Mouse (Mus musculus) heart, embryonic 12.5 days (tissue): Measurements from ENCODE around the gene Cmklr1. TPM values are rescaled to one million over a fixed set of nuclear protein-coding genes. Genes with fewer than 3 reads are reported as not detected.

ENCODE experiments used
- ATAC-seq: fragments of 200-750 bp; cut with Nextera tagmentation; 2 replicates; pipeline ENCODE4 v1.8.0; 2017; ENCODE audit warnings: moderate TSS enrichment, moderate library complexity; ENCODE audit not compliant: insufficient number of reproducible peaks, low FRiP score
- H3K27ac ChIP-seq: fragments of 300-500 bp; sonication (generic); 2 replicates; pipeline ENCODE4 v1.5.1; 2016; ENCODE audit warnings: mild to moderate bottlenecking, moderate library complexity; ENCODE audit not compliant: poor library complexity, severe bottlenecking
- H3K27me3 ChIP-seq: fragments of 300-500 bp; sonication (generic); replicated peaks from 2 replicates; pipeline ENCODE4 v1.6.1; 2016; ENCODE audit warnings: mild to moderate bottlenecking, moderate library complexity
- H3K36me3 ChIP-seq: fragments of 300-500 bp; sonication (generic); 2 replicates; pipeline ENCODE4 v1.6.1; 2016; ENCODE audit warnings: mild to moderate bottlenecking, moderate library complexity
- H3K4me1 ChIP-seq: fragments of 300-500 bp; sonication (generic); replicated peaks from 2 replicates; pipeline ENCODE4 v1.6.1; 2016; ENCODE audit warnings: mild to moderate bottlenecking
- H3K4me2 ChIP-seq: fragments of 300-500 bp; sonication (generic); 2 replicates; pipeline ENCODE4 v1.6.1; 2016; ENCODE audit warnings: mild to moderate bottlenecking, moderate library complexity
- H3K4me3 ChIP-seq: fragments of 300-500 bp; sonication (generic); 2 replicates; pipeline ENCODE4 v1.5.1; 2016; ENCODE audit warnings: mild to moderate bottlenecking
- H3K9ac ChIP-seq: fragments of 300-500 bp; sonication (generic); 2 replicates; pipeline ENCODE4 v1.6.1; 2016; ENCODE audit warnings: mild to moderate bottlenecking, moderate library complexity
- H3K9me3 ChIP-seq: fragments of 300-500 bp; sonication (generic); replicated peaks from 2 replicates; pipeline ENCODE4 v1.6.1; 2016; ENCODE audit warnings: mild to moderate bottlenecking, moderate library complexity
- WGBS: fragments of 180-500 bp; shearing (Covaris S2); methylation state at CpG from one replicate; pipeline ENCODE4 v1.1.7; 2016; 5-methylcytosine and 5-hydroxymethylcytosine counted together
- polyA plus RNA-seq: library from polyadenylated mRNA; unstranded; fragments of >200 nt; fragmentation: Nextera tagmentation; extraction: Ambion mirVana; gene quantifications from 2 replicates; pipeline ENCODE4 v1.2.1, GENCODE M21; 2016

The Cmklr1 gene
- polyA plus RNA-seq, 1 experiment from 2014 or later = 1.8 TPM

DNA sequence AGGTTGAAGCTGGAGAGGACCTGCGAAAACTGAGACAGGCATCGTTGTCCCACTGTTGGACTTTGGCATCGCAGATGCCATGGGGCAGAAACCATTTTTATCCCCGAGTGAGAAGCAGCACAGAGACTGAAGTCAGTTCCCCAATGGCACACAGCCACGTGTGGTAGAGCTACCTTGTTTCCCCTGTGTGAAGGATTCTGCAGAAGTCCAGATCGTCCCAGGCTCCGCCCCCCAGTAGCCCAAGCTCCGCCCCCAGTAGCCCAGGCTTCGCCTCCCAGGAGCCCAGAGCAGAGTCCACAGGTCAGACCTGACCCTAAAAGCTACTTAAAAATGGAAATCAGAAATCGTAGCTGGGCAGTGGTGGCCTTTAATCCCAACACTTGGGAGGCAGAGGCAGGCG lies 4.0 kb upstream of the Cmklr1 start:
- H3K4me3 ChIP-seq = no peak overlapping the region
- no peak overlapping the region for H3K9ac ChIP-seq
- WGBS = 75% methylated on average over 11 of the region's 11 CpGs
- H3K9me3 ChIP-seq = no peaks in the 10 kb centered on the region
- peaks cover 28% of the 10 kb centered on the region for H3K27me3 ChIP-seq
- no peak for ATAC-seq
- H3K4me2 ChIP-seq = no peak overlapping the region
- no peaks in the 10 kb centered on the region for H3K36me3 ChIP-seq
- peaks cover 19% of the 10 kb centered on the region for H3K4me1 ChIP-seq
- no peak overlapping the region for H3K27ac ChIP-seq

GRCm38 (mm10) chr5:113652215-113652614 lies 2.0 kb upstream of the Cmklr1 start:
- Histone ChIP-seq H3K27me3 (peaks cover 37% of the 10 kb centered on the region), H3K4me1 (peaks cover 28% of the 10 kb centered on the region), H3K4me2 (no peak overlapping the region), H3K4me3 (no peak overlapping the region), H3K36me3 (no peaks in the 10 kb centered on the region), H3K9ac (no peak overlapping the region), H3K9me3 (no peaks in the 10 kb centered on the region), H3K27ac (no peak overlapping the region)
- peak; percentile 13; the same call in 1 of the 2 replicates for ATAC-seq
- 17% methylated on average over 5 of the region's 5 CpGs for WGBS

DNA sequence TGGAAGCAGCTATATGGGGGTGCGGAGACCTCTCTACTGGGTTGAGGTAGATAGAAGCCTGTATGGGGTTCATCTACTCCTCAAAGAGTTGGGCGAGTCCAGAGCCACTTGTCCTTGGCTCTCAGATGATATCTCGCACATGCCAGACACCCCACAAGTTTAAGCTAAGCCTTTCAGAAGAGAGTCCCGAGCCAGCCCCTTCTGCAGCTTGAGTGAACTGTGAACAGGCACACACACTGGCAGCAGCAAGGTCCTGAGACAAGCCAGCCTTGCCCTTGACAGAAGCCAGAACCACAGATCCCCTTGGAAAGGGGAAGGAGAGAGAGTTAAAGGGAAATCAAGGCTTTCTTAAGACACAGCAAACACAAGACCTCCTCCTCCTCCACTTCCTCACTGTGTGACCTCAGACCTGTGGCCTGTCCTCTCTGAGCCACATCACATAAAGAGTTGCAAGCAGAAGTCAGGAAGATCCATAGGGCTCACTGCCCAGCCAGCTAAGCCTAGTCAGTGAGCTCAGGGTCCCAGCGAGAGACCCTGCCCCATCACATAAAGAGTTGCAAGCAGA lies 1.5 kb downstream of the Cmklr1 start:
- no peak overlapping the region for H3K4me3 ChIP-seq
- 0 out of 2 replicates have a peak overlapping the region, but pooled peaks have one; percentile 14 for H3K9ac ChIP-seq
- no peak for ATAC-seq
- no peak overlapping the region for H3K27ac ChIP-seq
- H3K4me2 ChIP-seq = peak overlapping the region; percentile 1
- 44% methylated on average over 5 of the region's 5 CpGs for WGBS
- H3K27me3 ChIP-seq = peaks cover 55% of the 10 kb centered on the region
- no peaks in the 10 kb centered on the region for H3K36me3 ChIP-seq
- peaks cover 28% of the 10 kb centered on the region for H3K4me1 ChIP-seq
- H3K9me3 ChIP-seq = no peaks in the 10 kb centered on the region

GRCm38 (mm10) chr5:113647141-113647540 lies 3.1 kb downstream of the Cmklr1 start:
- H3K9ac ChIP-seq = no peak overlapping the region
- no peaks in the 10 kb centered on the region for H3K36me3 ChIP-seq
- peaks cover 54% of the 10 kb centered on the region for H3K27me3 ChIP-seq
- whole genome bisulfite sequencing = 85% methylated on average over 8 of the region's 8 CpGs
- no peak overlapping the region for H3K4me2 ChIP-seq
- no peak for ATAC-seq
- no peak overlapping the region for H3K4me3 ChIP-seq
- no peak overlapping the region for H3K27ac ChIP-seq
- peaks cover 35% of the 10 kb centered on the region for H3K4me1 ChIP-seq
- no peaks in the 10 kb centered on the region for H3K9me3 ChIP-seq

GRCm38 (mm10) chr5:113644520-113644919 lies 5.7 kb downstream of the Cmklr1 start:
- Histone ChIP-seq H3K4me3 (no peak overlapping the region), H3K4me1 (peaks cover 18% of the 10 kb centered on the region), H3K9me3 (no peaks in the 10 kb centered on the region), H3K4me2 (no peak overlapping the region), H3K9ac (no peak overlapping the region), H3K36me3 (no peaks in the 10 kb centered on the region), H3K27me3 (peaks cover 59% of the 10 kb centered on the region), H3K27ac (no peak overlapping the region)
- no peak for ATAC-seq
- WGBS = 77% methylated on average over 4 of the region's 4 CpGs

DNA sequence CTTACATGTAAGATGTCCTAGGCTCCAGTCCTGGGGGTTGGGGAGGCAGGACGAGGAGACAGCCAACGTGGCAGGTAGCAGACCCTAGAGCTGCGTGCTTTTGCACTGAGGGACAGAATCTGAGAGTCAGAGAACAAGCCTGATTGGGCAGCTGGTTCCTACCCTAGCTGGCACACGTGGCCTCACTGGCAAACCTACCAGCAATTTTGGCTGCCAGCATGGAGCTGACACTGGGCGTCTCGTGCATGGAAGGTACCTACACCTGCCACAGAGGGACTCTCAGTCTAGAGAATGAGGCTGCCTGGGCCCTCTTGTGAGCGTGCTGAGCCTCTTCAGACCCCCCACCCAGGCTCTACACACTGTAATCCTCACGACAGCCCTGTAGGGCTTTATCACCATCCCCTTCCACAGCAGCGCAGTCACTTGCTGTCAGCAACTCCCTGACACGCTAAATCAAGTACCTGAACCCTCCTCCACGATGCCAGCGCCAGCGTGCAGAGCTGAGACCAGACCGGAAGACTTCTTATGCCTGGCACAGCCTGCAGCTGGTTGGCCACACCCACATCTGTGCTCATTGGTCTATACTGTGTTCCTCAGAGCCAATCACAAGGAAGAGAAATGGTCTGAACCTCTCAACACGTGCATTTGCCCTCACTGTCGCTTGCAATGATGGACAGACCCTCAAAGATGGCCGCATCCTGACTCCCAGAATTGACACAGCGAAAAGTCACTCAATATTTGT lies 6.9 kb downstream of the Cmklr1 start:
- peak; percentile 77 for ATAC-seq
- H3K36me3 ChIP-seq = no peaks in the 10 kb centered on the region
- peaks cover 68% of the 10 kb centered on the region for H3K27me3 ChIP-seq
- no peak overlapping the region for H3K27ac ChIP-seq
- H3K9ac ChIP-seq = 0 out of 2 replicates have a peak overlapping the region, but pooled peaks have one; percentile 11
- 31% methylated on average over 18 of the region's 18 CpGs for WGBS
- H3K9me3 ChIP-seq = no peaks in the 10 kb centered on the region
- H3K4me1 ChIP-seq = peaks cover 12% of the 10 kb centered on the region
- H3K4me3 ChIP-seq = no peak overlapping the region
- peak overlapping the region; percentile 32 for H3K4me2 ChIP-seq

DNA sequence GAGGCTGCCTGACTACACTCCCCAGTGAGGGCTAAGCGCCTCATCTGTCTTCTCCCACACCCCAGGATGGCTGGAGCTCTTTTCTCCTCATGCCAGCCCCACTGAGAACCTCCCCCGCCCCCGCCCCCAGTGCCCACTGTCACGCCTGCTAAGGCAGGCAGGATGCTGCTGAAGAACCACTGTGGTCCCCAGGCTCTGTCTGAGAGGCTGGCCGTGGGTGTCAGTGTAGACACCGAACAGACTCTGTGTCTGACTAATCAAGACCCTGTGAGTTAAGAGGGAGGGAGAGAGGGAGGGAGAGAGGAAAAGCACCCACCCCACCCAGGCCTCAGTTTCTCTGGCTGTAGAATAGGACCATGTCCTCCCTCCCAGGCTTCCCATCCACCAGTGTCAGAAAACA lies 9.2 kb downstream of the Cmklr1 start:
- no peak overlapping the region for H3K27ac ChIP-seq
- H3K4me2 ChIP-seq = no peak overlapping the region
- H3K27me3 ChIP-seq = peaks cover 65% of the 10 kb centered on the region
- H3K9me3 ChIP-seq = no peaks in the 10 kb centered on the region
- ATAC-seq = no peak
- WGBS = 60% methylated on average over 6 of the region's 6 CpGs
- no peak overlapping the region for H3K4me3 ChIP-seq
- peaks cover 22% of the 10 kb centered on the region for H3K4me1 ChIP-seq
- no peaks in the 10 kb centered on the region for H3K36me3 ChIP-seq
- H3K9ac ChIP-seq = no peak overlapping the region

DNA sequence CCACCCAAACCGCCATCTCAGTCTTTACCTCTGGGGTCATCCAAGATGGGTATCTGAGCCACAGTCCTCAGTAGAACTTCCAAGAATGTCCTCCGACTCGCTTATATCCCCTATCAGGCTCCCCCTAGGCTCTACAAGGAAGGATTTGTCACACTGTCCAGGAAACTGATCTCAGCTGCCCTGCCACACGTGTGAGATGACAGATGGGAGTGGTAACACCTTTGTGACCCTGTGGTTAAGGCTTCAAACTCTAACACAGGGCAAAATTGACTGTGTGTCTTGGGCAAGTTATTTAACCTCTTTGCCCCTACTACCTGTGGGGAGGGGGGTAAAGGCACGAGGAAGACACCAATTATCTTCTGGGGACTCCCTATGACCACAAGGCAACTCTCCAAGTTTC lies 11.1 kb downstream of the Cmklr1 start:
- no peak overlapping the region for H3K4me2 ChIP-seq
- peaks cover 41% of the 10 kb centered on the region for H3K4me1 ChIP-seq
- H3K9me3 ChIP-seq = no peaks in the 10 kb centered on the region
- no peak for ATAC-seq
- whole genome bisulfite sequencing = 59% methylated on average over 5 of the region's 5 CpGs
- H3K27me3 ChIP-seq = peaks cover 49% of the 10 kb centered on the region
- no peak overlapping the region for H3K27ac ChIP-seq
- H3K36me3 ChIP-seq = no peaks in the 10 kb centered on the region
- no peak overlapping the region for H3K4me3 ChIP-seq
- no peak overlapping the region for H3K9ac ChIP-seq

GRCm38 (mm10) chr5:113638055-113638454 lies 12.2 kb downstream of the Cmklr1 start:
- no peak for ATAC-seq
- WGBS = 58% methylated on average over 12 of the region's 12 CpGs
- Histone ChIP-seq H3K9me3 (no peaks in the 10 kb centered on the region), H3K9ac (no peak overlapping the region), H3K4me2 (no peak overlapping the region), H3K27me3 (peaks cover 49% of the 10 kb centered on the region), H3K4me1 (peaks cover 46% of the 10 kb centered on the region), H3K27ac (no peak overlapping the region), H3K4me3 (no peak overlapping the region), H3K36me3 (no peaks in the 10 kb centered on the region)

GRCm38 (mm10) chr5:113637631-113638030 lies 12.6 kb downstream of the Cmklr1 start:
- no peak overlapping the region for H3K27ac ChIP-seq
- H3K4me1 ChIP-seq = peaks cover 46% of the 10 kb centered on the region
- ATAC-seq = no peak
- peaks cover 49% of the 10 kb centered on the region for H3K27me3 ChIP-seq
- H3K4me2 ChIP-seq = no peak overlapping the region
- H3K9ac ChIP-seq = no peak overlapping the region
- H3K4me3 ChIP-seq = no peak overlapping the region
- H3K9me3 ChIP-seq = no peaks in the 10 kb centered on the region
- H3K36me3 ChIP-seq = no peaks in the 10 kb centered on the region
- WGBS = 78% methylated on average over 4 of the region's 4 CpGs

GRCm38 (mm10) chr5:113635861-113636565 lies 14.2 kb downstream of the Cmklr1 start:
- 65% methylated on average over 15 of the region's 15 CpGs for whole genome bisulfite sequencing
- H3K27ac ChIP-seq = no peak overlapping the region
- no peak overlapping the region for H3K9ac ChIP-seq
- peaks cover 42% of the 10 kb centered on the region for H3K27me3 ChIP-seq
- H3K36me3 ChIP-seq = no peaks in the 10 kb centered on the region
- H3K4me2 ChIP-seq = no peak overlapping the region
- H3K4me1 ChIP-seq = peaks cover 47% of the 10 kb centered on the region
- H3K9me3 ChIP-seq = no peaks in the 10 kb centered on the region
- ATAC-seq = no peak
- H3K4me3 ChIP-seq = no peak overlapping the region
